In genomic region chr9:114371717-114372116, GRCm38 (mm10) we compare ENCODE assay signal across 1 mouse cellular context.
A peak's percentile ranks its signal among the peaks of the same experiment; 100 is the strongest.
TF ChIP-seq lines count a peak whose summit lies in the region.

No protein-coding gene starts in this region.

TF ChIP-seq in CH12.LX, 34 proteins besides CTCF, POLR2A, EP300 and RAD21:
- peak; percentile 49 for TF ChIP-seq SMC3 (IDR thresholded peaks at IDR 0.05; ENCODE audit: low read depth, low read length)
